Mouse (Mus musculus) kidney, postnatal 0 days (tissue): ENCODE results near the gene Celsr1. TPM values are rescaled to one million over a fixed set of nuclear protein-coding genes. Genes with fewer than 3 reads are reported as not detected.
"Not testable (repeated sequence)": the region's sequence is repeated elsewhere in the genome, so short reads cannot be mapped to it uniquely, and the experiment has no call there.

Source experiments
- ATAC-seq: fragments of 200-750 bp; cut with Nextera tagmentation; replicated peaks from 2 replicates; pipeline ENCODE4 v1.8.0; 2017; ENCODE audit warnings: low read depth, moderate number of reproducible peaks, moderate TSS enrichment, moderate library complexity; ENCODE audit not compliant: low FRiP score
- DNase-seq: peaks from one replicate; pipeline ENCODE4 v3.0.0-alpha.2; 2016; ENCODE audit warnings: low spot score
- H3K27ac ChIP-seq: fragments of 300-500 bp; sonication (generic); 2 replicates; pipeline ENCODE4 v1.5.1; 2014; ENCODE audit warnings: mild to moderate bottlenecking
- H3K27me3 ChIP-seq: fragments of 300-500 bp; sonication (generic); 2 replicates; pipeline ENCODE4 v1.6.1; 2014; ENCODE audit warnings: low read length, mixed read lengths; ENCODE audit not compliant: insufficient read depth
- H3K36me3 ChIP-seq: fragments of 300-500 bp; sonication (generic); 2 replicates; pipeline ENCODE4 v1.6.1; 2014; ENCODE audit warnings: low read length, mixed read lengths; ENCODE audit not compliant: insufficient read depth
- H3K4me1 ChIP-seq: fragments of 300-500 bp; sonication (generic); replicated peaks from 2 replicates; pipeline ENCODE4 v1.6.1; 2014; ENCODE audit warnings: antibody characterized with exemption, low read length, mixed read lengths; ENCODE audit not compliant: insufficient read depth
- H3K4me2 ChIP-seq: fragments of 300-500 bp; sonication (generic); 2 replicates; pipeline ENCODE4 v1.6.1; 2014; ENCODE audit warnings: mild to moderate bottlenecking, low read length, moderate library complexity, mixed read lengths
- H3K4me3 ChIP-seq: fragments of 300-500 bp; sonication (generic); replicated peaks from 2 replicates; pipeline ENCODE4 v1.5.1; 2014; ENCODE audit warnings: low read depth, low read length
- H3K9ac ChIP-seq: fragments of 300-500 bp; sonication (generic); 2 replicates; pipeline ENCODE4 v1.6.1; 2014; ENCODE audit warnings: low read depth, low read length
- H3K9me3 ChIP-seq: fragments of 300-500 bp; sonication (generic); replicated peaks from 2 replicates; pipeline ENCODE4 v1.6.1; 2016; ENCODE audit warnings: low read length, inconsistent platforms, mixed read lengths
- CTCF ChIP-seq: IDR thresholded peaks from 2 replicates; pipeline ENCODE4 v1.5.1; 2016; ENCODE audit warnings: antibody characterized with exemption, low read depth, mild to moderate bottlenecking, moderate library complexity
- WGBS: fragments of 180-500 bp; shearing (Covaris S2); extraction: QIAGEN DNeasy Blood & Tissue Kit; methylation state at CpG from one replicate; pipeline ENCODE4 v1.1.7; 2014; 5-methylcytosine and 5-hydroxymethylcytosine counted together
- polyA plus RNA-seq: library from polyadenylated mRNA; unstranded; fragments of >200 nt; fragmentation: Nextera tagmentation; extraction: Ambion mirVana; gene quantifications from 2 replicates; pipeline ENCODE4 v1.2.1, GENCODE M21; 2015

Gene Celsr1
- polyA plus RNA-seq, 1 experiment from 2014 or later, result 2.9 TPM

DNA sequence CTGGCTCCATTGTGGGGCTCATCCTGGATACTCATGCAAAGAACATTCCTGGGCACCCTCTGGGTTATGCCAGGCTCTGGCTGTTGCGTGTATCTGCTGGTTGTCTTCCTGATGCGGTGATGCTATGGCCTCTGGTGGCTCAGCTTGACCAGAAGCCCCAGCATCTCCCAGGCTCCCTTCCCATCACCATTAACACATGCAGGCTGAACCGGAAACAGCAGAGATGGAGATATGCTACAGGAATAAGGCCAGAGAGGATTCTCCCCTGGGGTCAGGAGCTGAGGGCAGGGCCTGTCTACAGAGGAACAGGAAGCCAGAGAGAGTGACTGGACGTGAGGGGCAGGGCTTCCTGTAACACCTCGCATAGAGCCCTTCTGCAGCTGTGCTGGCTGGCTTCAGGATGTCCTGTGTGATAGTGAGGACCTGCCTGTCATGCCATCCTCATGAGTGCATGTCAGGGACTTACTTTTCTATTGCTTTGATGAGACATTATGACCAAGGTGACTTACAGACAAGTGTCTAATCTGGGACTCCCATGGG, 22.7 kb upstream of the Celsr1 start:
- H3K4me3 ChIP-seq, result no peak overlapping the region
- H3K4me2 ChIP-seq, result no peak overlapping the region
- no peaks in the 10 kb centered on the region for H3K36me3 ChIP-seq
- H3K9ac ChIP-seq, result no peak overlapping the region
- H3K4me1 ChIP-seq, result peaks cover 38% of the 10 kb centered on the region
- no peaks in the 10 kb centered on the region for H3K27me3 ChIP-seq
- no peak overlapping the region for H3K27ac ChIP-seq
- no peaks in the 10 kb centered on the region for H3K9me3 ChIP-seq
- ATAC-seq (no peak), DNase-seq (no peak)
- TF ChIP-seq CTCF, result no peak
- 84% methylated on average over 5 of the region's 5 CpGs for WGBS

DNA sequence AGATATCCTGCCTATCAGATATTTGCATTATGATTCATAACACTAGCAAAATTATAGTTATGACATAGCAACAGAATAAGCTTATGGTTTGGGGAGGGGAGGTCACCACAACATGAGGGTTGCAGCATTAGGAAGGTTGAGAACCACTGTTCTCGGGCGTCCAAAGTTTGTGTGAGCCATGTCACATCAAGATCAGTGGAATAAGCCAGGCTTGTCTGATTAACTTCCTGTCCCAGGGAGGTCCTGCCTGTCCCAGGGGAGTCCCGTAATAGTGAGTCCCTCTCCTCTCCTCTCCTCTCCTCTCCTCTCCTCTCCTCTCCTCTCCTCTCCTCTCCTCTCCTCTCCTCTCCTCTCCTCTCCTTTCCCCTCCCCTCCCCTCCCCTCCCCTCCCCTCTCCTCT, 21.3 kb upstream of the Celsr1 start:
- H3K4me3 ChIP-seq, H3K9ac ChIP-seq, H3K4me2 ChIP-seq, H3K36me3 ChIP-seq, H3K27me3 ChIP-seq, H3K27ac ChIP-seq, DNase-seq, H3K9me3 ChIP-seq, ATAC-seq: not testable (repeated sequence)
- 50% methylated on average over 3 of the region's 3 CpGs for WGBS
- peaks cover 24% of the 10 kb centered on the region for H3K4me1 ChIP-seq

DNA sequence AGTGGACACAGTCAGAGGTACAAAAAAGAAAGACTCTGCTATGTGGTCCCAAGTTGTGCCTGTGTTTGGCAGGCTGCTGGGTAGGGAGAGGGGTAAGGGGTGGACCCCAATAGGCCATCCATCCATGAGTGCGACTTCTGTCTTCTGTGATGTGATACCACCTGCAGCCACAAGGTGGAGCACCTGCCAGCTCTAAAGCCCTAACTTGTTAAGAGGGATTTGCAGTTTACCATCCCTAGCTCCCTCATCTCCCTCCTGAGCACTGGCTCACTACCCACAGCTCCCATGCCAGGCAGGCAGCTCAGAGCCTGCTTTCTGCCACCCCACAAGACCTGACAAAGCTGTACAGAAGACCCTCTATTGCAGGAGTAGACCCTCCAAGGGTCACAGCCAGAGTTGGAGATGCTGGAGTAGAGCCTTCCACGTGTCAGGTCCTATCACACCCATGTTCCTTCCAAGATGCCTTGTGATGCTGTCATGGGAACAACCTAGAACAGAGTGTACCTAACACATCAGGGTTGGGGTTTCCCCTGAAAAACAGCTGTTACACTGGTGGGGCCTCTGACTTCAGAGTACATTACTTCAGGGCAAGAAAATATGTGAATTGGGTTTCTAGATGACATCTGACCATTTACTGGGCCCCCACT, 20.4 kb upstream of the Celsr1 start:
- H3K4me3 ChIP-seq, result no peak overlapping the region
- DNase-seq (peak; percentile 84), ATAC-seq (no peak)
- H3K9me3 ChIP-seq, result no peaks in the 10 kb centered on the region
- H3K9ac ChIP-seq, result no peak overlapping the region
- TF ChIP-seq CTCF, result peak; percentile 97
- H3K36me3 ChIP-seq, result no peaks in the 10 kb centered on the region
- peaks cover 16% of the 10 kb centered on the region for H3K4me1 ChIP-seq
- no peaks in the 10 kb centered on the region for H3K27me3 ChIP-seq
- no peak overlapping the region for H3K4me2 ChIP-seq
- WGBS, result 37% methylated on average over 2 of the region's 2 CpGs
- H3K27ac ChIP-seq, result no peak overlapping the region

DNA sequence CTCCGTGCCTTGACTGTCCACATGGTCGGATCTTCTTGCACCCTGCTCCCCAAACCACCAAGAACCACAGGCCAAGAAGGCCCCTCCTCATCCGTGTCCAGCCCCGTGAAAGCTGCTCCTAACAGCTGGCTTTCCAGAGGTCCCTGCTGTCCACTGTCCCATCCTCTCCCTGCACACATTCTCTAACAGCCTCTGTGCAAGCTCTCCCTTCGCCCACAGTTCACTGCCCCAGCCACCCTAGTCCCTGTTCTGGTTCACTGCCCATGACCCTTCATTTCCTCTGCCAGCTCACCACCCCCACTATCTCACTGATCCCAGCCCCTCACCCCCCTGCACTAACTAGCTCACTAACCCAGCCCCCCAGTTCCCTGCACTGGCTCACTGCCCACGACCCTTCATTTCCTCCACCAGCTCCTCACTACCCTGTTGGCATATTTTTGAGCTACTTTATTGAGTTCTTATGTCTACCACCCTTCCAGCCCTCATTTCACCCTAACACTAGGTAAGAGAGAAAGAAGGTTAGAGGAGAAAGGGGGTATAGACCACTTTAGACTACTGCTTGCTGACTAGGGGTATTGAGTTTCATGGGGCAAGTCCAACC, 18.4 kb upstream of the Celsr1 start:
- Histone ChIP-seq H3K27ac (no peak overlapping the region), H3K4me3 (no peak overlapping the region), H3K9me3 (no peaks in the 10 kb centered on the region), H3K36me3 (no peaks in the 10 kb centered on the region), H3K4me2 (no peak overlapping the region), H3K27me3 (no peaks in the 10 kb centered on the region), H3K9ac (no peak overlapping the region), H3K4me1 (0 out of 2 replicates have a peak, but pooled peaks cover 4% of the 10 kb centered on the region)
- ATAC-seq (no peak), DNase-seq (no peak)
- no peak for TF ChIP-seq CTCF
- WGBS, result 29% methylated on average over 6 of the region's 6 CpGs

DNA sequence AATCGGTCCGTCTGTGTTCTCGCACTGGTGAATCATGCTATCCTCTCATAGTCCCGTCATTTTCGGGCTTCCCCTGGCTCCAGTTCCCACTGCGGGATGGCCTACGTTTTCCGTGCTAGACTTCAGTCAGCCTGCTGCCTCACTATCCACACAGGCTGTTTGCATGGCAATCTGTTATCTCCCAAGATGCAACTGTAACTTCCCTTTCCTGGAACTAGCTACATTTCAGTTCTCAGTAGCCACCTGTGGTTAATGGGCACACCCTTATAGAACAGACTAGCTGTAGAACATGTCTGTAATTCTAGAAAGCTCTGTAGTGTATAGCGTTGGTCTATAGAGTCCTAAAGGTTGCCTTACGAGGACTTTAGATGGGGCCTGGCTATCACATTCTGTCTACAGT, 17.6 kb upstream of the Celsr1 start:
- H3K27ac ChIP-seq, result no peak overlapping the region
- H3K9ac ChIP-seq, result no peak overlapping the region
- H3K4me3 ChIP-seq, result no peak overlapping the region
- H3K36me3 ChIP-seq, result no peaks in the 10 kb centered on the region
- ATAC-seq (no peak), DNase-seq (no peak)
- no peaks in the 10 kb centered on the region for H3K9me3 ChIP-seq
- no peak for TF ChIP-seq CTCF
- no peaks in the 10 kb centered on the region for H3K27me3 ChIP-seq
- 84% methylated on average over 10 of the region's 10 CpGs for WGBS
- H3K4me2 ChIP-seq, result no peak overlapping the region
- 0 out of 2 replicates have a peak, but pooled peaks cover 4% of the 10 kb centered on the region for H3K4me1 ChIP-seq

DNA sequence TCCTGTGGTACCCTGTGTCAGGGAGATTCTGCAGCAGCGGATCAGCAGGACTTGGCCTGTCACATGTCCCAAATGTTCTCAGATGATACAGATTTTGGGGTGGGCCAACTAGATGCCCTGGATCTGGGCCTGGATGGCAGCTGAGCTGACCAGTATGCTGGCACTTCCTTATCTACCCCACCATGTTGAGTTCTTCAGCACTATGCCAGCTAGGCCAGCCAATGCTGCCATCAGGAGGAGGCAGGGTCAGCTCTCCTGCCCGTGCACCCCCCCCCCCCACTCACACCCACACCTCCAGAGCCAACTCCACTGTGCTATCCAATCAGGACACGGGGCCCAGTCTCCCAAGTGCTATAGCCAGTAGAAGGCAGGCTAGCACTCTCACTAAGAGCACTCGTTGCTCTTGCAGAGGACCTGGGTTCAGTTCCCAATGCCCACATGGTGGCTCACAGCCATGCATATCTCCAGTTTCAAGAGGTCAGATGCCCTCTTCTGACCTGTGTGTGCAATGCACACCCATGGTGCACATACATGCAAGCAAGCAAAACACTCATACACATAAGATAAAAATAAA, 16.7 kb upstream of the Celsr1 start:
- no peak for TF ChIP-seq CTCF
- ATAC-seq, result no peak
- DNase-seq, result no peak
- no peak overlapping the region for H3K27ac ChIP-seq
- H3K4me3 ChIP-seq, result no peak overlapping the region
- no peaks in the 10 kb centered on the region for H3K36me3 ChIP-seq
- H3K9me3 ChIP-seq, result no peaks in the 10 kb centered on the region
- H3K27me3 ChIP-seq, result no peaks in the 10 kb centered on the region
- H3K4me1 ChIP-seq, result 0 out of 2 replicates have a peak, but pooled peaks cover 4% of the 10 kb centered on the region
- H3K4me2 ChIP-seq, result no peak overlapping the region
- H3K9ac ChIP-seq, result no peak overlapping the region
- WGBS, result 81% methylated on average over 4 of the region's 4 CpGs
